Mouse (Mus musculus) liver, postnatal 0 days (tissue): ENCODE measurements around the gene Slc7a15. TPM values are rescaled to one million over a fixed set of nuclear protein-coding genes. Genes with fewer than 3 reads are reported as not detected.
"Not testable (repeated sequence)": the region's sequence is repeated elsewhere in the genome, so short reads cannot be mapped to it uniquely, and the experiment has no call there.

Source experiments
- ATAC-seq: fragments of 200-750 bp; cut with Nextera tagmentation; 2 replicates; pipeline ENCODE4 v1.8.0; 2017; ENCODE audit warnings: mild to moderate bottlenecking, moderate library complexity
- DNase-seq: peaks from one replicate; pipeline ENCODE4 v3.0.0-alpha.2; 2016
- H3K27ac ChIP-seq: fragments of 300-500 bp; sonication (generic); 2 replicates; pipeline ENCODE4 v1.5.1; 2014; ENCODE audit warnings: antibody characterized with exemption, moderate library complexity, mild to moderate bottlenecking, low read depth
- H3K27me3 ChIP-seq: fragments of 300-500 bp; sonication (generic); 2 replicates; pipeline ENCODE4 v1.6.1; 2014; ENCODE audit warnings: low read length, control low read depth, mixed read lengths; ENCODE audit not compliant: insufficient read depth
- H3K36me3 ChIP-seq: fragments of 300-500 bp; sonication (generic); replicated peaks from 2 replicates; pipeline ENCODE4 v1.6.1; 2014; ENCODE audit warnings: mild to moderate bottlenecking, control low read depth, low read length, moderate library complexity, mixed read lengths; ENCODE audit not compliant: insufficient read depth
- H3K4me1 ChIP-seq: fragments of 300-500 bp; sonication (generic); 2 replicates; pipeline ENCODE4 v1.6.1; 2014; ENCODE audit warnings: antibody characterized with exemption, mild to moderate bottlenecking, control low read depth; ENCODE audit not compliant: insufficient read depth
- H3K4me2 ChIP-seq: fragments of 300-500 bp; sonication (generic); 2 replicates; pipeline ENCODE4 v1.6.1; 2014; ENCODE audit warnings: low read depth, mild to moderate bottlenecking, low read length, moderate library complexity, mixed read lengths
- H3K4me3 ChIP-seq: fragments of 300-500 bp; sonication (generic); 2 replicates; pipeline ENCODE4 v1.5.1; 2014; ENCODE audit warnings: low read depth, low read length
- H3K9ac ChIP-seq: fragments of 300-500 bp; sonication (generic); replicated peaks from 2 replicates; pipeline ENCODE4 v1.6.1; 2014; ENCODE audit warnings: mild to moderate bottlenecking, moderate library complexity
- H3K9me3 ChIP-seq: fragments of 300-500 bp; sonication (generic); 2 replicates; pipeline ENCODE4 v1.6.1; 2016; ENCODE audit warnings: mild to moderate bottlenecking, control low read depth, low read length, mixed read lengths
- CTCF ChIP-seq: sonication (generic); IDR thresholded peaks from 2 replicates; pipeline ENCODE4 v1.5.1; 2016; ENCODE audit warnings: antibody characterized with exemption, low read depth
- EP300 ChIP-seq: IDR thresholded peaks from 2 replicates; pipeline ENCODE4 v1.6.1; 2016; ENCODE audit warnings: antibody characterized with exemption, low read depth, mild to moderate bottlenecking
- WGBS: fragments of 180-500 bp; shearing (Covaris S2); extraction: QIAGEN DNeasy Blood & Tissue Kit; methylation state at CpG from one replicate; pipeline ENCODE4 v1.1.7; 2014; ENCODE audit not compliant: insufficient replicate concordance; 5-methylcytosine and 5-hydroxymethylcytosine counted together
- polyA plus RNA-seq: library from polyadenylated mRNA; unstranded; fragments of >200 nt; fragmentation: Nextera tagmentation; extraction: Ambion mirVana; gene quantifications from 2 replicates; pipeline ENCODE4 v1.2.1, GENCODE M21; 2015

The Slc7a15 gene
- polyA plus RNA-seq, 1 experiment from 2014 or later: 0.49 TPM

GRCm38 (mm10) chr12:8619827-8620677 is 21.2 kb upstream of the Slc7a15 start:
- Histone ChIP-seq H3K27me3 (no peaks in the 10 kb centered on the region), H3K4me3 (no peak overlapping the region), H3K4me2 (no peak overlapping the region), H3K36me3 (no peaks in the 10 kb centered on the region), H3K9me3 (no peaks in the 10 kb centered on the region), H3K9ac (no peak overlapping the region), H3K27ac (no peak overlapping the region), H3K4me1 (no peaks in the 10 kb centered on the region)
- DNase-seq: no peak
- ATAC-seq: no peak
- TF ChIP-seq CTCF: no peak
- no peak for TF ChIP-seq EP300
- 87% methylated on average over 9 of the region's 9 CpGs for WGBS

GRCm38 (mm10) chr12:8618271-8618670 is 19.4 kb upstream of the Slc7a15 start:
- Histone ChIP-seq H3K27ac (no peak overlapping the region), H3K4me1 (no peaks in the 10 kb centered on the region), H3K27me3 (no peaks in the 10 kb centered on the region), H3K9me3 (no peaks in the 10 kb centered on the region), H3K9ac (no peak overlapping the region), H3K4me2 (no peak overlapping the region), H3K4me3 (no peak overlapping the region), H3K36me3 (no peaks in the 10 kb centered on the region)
- DNase-seq: no peak
- 89% methylated on average over 3 of the region's 3 CpGs for WGBS
- ATAC-seq: no peak
- TF ChIP-seq EP300: no peak

DNA sequence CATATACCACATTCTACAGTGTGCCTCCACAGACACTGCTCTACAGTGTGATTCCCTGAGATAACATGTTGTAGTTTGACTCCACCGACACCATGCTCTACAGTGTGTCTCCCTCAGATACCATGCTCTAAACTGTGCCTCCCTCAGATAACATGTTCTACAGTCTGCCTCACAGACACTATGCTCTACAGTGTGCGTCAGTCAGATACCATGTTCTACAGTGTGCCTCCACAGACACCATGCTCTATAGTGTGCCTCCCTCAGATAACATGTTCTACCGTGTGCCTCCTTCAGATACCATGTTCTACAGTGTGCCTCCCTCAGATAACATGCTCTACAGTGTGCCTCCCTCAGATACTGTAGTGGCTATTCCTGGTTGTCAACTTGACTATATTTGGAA is 10.2 kb upstream of the Slc7a15 start:
- Histone ChIP-seq H3K4me2 (no peak overlapping the region), H3K27ac (no peak overlapping the region), H3K9ac (no peak overlapping the region), H3K27me3 (no peaks in the 10 kb centered on the region), H3K4me3 (no peak overlapping the region), H3K9me3 (no peaks in the 10 kb centered on the region), H3K4me1 (no peaks in the 10 kb centered on the region), H3K36me3 (no peaks in the 10 kb centered on the region)
- no peak for DNase-seq
- TF ChIP-seq EP300 (no peak), CTCF (no peak)
- 80% methylated on average over 3 of the region's 3 CpGs for WGBS
- no peak for ATAC-seq

DNA sequence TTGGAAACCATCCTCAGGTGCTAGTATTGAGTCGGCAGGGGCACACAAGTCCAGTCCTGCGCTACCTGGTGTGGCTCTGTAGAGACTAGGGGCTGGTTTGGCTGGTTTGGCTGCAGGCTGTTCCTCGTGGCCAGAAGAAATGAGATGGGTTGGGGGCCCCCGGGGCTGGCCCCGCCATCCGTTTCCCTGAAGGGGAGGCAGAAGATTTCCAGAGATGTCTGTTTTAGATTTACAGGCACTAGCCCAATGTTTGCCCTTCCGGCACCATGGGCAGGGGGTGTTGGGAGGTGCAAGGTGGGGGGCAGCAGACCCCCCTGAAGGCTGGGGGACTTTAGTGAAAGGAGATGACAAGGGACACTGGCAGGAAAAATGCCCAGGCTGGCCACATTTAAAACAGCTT is 3.3 kb downstream of the Slc7a15 start:
- H3K4me2 ChIP-seq: no peak overlapping the region
- no peaks in the 10 kb centered on the region for H3K36me3 ChIP-seq
- WGBS: 87% methylated on average over 7 of the region's 7 CpGs
- no peaks in the 10 kb centered on the region for H3K27me3 ChIP-seq
- no peak overlapping the region for H3K9ac ChIP-seq
- no peak overlapping the region for H3K4me3 ChIP-seq
- no peaks in the 10 kb centered on the region for H3K4me1 ChIP-seq
- DNase-seq (no peak), ATAC-seq (no peak)
- TF ChIP-seq CTCF: no peak
- TF ChIP-seq EP300: no peak
- no peak overlapping the region for H3K27ac ChIP-seq
- no peaks in the 10 kb centered on the region for H3K9me3 ChIP-seq

- H3K9me3 ChIP-seq, H3K4me2 ChIP-seq, H3K4me1 ChIP-seq, H3K27me3 ChIP-seq, H3K4me3 ChIP-seq, DNase-seq, H3K9ac ChIP-seq, H3K36me3 ChIP-seq: not testable (repeated sequence)
- peak; percentile 65 for ATAC-seq
- peak overlapping the region; percentile 50 for H3K27ac ChIP-seq
- WGBS: 62% methylated on average over 2 of the region's 2 CpGs
Measured at GRCm38 (mm10) chr12:8591326-8591725, 7.5 kb downstream of the Slc7a15 start.

DNA sequence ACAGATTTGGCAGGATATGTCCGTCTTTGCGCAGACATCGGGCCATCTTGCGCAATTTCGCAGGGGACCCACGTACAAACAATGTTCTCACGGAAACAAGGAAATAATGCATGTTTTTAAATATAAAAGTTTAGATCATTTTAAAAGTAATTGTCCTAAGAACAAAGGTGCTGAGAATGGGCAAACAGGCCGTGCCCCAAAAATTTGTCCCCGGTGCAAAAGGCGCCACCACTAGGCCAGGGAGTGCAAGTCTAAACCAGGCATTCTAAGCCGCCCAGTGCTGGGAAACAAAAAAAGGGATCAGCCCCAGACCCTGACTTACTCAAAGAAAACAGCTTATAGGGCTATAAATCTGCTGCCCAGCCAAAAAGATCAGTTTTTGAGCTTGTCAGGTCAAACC is 25.5 kb downstream of the Slc7a15 start:
- DNase-seq (peak; percentile 26), ATAC-seq (peak; percentile 72)
- WGBS: 66% methylated on average over 11 of the region's 11 CpGs
- no peaks in the 10 kb centered on the region for H3K36me3 ChIP-seq
- no peaks in the 10 kb centered on the region for H3K9me3 ChIP-seq
- peak overlapping the region; percentile 57; the same call in 1 of the 2 replicates for H3K4me2 ChIP-seq
- H3K27ac ChIP-seq: peak overlapping the region; percentile 82
- H3K27me3 ChIP-seq: no peaks in the 10 kb centered on the region
- H3K9ac ChIP-seq: peak overlapping the region; percentile 55; the same call in 1 of the 2 replicates
- H3K4me1 ChIP-seq: no peaks in the 10 kb centered on the region
- TF ChIP-seq CTCF (peak; percentile 30; the same call in 1 of the 2 replicates), EP300 (no peak)
- H3K4me3 ChIP-seq: peak overlapping the region; percentile 39

- not testable (repeated sequence) for H3K36me3 ChIP-seq, H3K9me3 ChIP-seq, H3K27me3 ChIP-seq, DNase-seq, H3K4me1 ChIP-seq
- ATAC-seq: peak; percentile 59
- Histone ChIP-seq H3K4me2 (peak overlapping the region; percentile 27; the same call in 1 of the 2 replicates), H3K27ac (peak overlapping the region; percentile 82), H3K9ac (peak overlapping the region; percentile 55; the same call in 1 of the 2 replicates), H3K4me3 (peak overlapping the region; percentile 39)
- 43% methylated on average over 12 of the region's 12 CpGs for WGBS
Measured at GRCm38 (mm10) chr12:8571903-8572341, 26.9 kb downstream of the Slc7a15 start.

DNA sequence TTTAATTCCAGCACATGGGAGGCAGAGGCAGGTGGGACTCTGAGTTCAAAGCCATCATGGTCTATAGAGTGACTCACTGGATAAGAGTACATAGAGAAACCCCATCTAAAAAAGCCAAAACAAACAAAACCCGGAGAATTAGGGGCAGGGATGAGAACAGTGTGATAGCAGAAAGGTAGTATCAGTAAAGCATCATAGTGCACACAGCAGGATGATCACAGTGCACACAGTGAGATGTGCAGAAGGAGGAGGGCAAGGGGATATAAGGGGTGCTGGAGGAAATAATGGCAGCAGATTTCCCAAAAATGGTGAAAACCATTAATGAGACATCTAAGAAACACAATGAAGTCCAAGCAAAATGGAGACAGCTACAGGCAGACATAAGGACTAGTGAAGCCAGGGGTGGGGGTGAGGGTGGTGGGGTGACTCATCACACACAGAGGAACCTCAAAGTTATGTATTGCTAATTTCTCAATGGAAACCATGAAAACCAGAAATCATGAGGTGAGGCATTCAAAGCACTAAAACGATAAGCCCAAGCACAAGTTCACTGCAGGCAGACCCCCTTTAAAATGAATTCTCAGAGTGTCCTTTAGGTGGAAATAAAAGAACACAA is 27.5 kb downstream of the Slc7a15 start:
- H3K36me3 ChIP-seq, H3K4me1 ChIP-seq, H3K27ac ChIP-seq, H3K4me2 ChIP-seq, H3K27me3 ChIP-seq, ATAC-seq, DNase-seq, H3K9ac ChIP-seq, H3K9me3 ChIP-seq, H3K4me3 ChIP-seq: not testable (repeated sequence)
- WGBS: 56% methylated on average over 2 of the region's 2 CpGs

- H3K9ac ChIP-seq, DNase-seq, H3K36me3 ChIP-seq, H3K4me3 ChIP-seq, H3K9me3 ChIP-seq, H3K4me2 ChIP-seq, H3K27me3 ChIP-seq, H3K4me1 ChIP-seq, ATAC-seq, H3K27ac ChIP-seq: not testable (repeated sequence)
- 87% methylated on average over 8 of the region's 8 CpGs for WGBS
Measured at GRCm38 (mm10) chr12:8562213-8562612, 36.7 kb downstream of the Slc7a15 start.
